Mouse (Mus musculus): Measurements from ENCODE around the gene Nell2. TPM values are rescaled to one million over a fixed set of nuclear protein-coding genes. Genes with fewer than 3 reads are reported as not detected.
A peak's percentile ranks its signal among the peaks of the same experiment; 100 is the strongest.

The Nell2 gene
- polyA plus RNA-seq, 1 experiment from 2014 or later, result 67.0 TPM

DNA sequence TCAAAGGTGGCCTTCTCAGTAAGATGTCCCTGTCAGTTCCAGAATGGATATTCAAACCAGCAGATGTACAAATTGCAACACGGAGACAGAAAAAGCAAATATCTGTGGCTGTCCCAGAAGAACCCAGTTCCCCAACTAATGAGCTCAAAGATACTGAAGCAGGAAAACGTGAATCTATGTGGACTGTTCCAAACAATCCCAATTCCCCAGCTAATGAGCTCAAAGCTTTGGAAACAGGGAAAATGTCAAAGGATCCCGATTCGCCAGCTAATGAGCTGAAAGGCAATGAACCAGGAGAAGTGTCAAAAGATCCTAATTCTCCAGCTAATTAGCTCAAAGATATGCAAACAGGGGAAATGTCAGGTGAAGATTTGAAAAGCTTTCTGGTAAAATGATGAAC, 109.7 kb downstream of the Nell2 start:
- Histone ChIP-seq H3K9me3 (ENCODE audit: control insufficient read depth, low read length) (no peaks in the 10 kb centered on the region), H3K27me3 (ENCODE audit: control insufficient read depth, insufficient read depth, low read length) (no peaks in the 10 kb centered on the region), H3K4me1 (replicated peaks; ENCODE audit: control insufficient read depth, insufficient read depth, low read length) (0 out of 2 replicates have a peak, but pooled peaks cover 4% of the 10 kb centered on the region), H3K9ac (ENCODE audit: low read length) (no peak overlapping the region), H3K27ac (ENCODE audit: low read depth, low read length) (no peak overlapping the region), H3K36me3 (ENCODE audit: control insufficient read depth, insufficient read depth, low read length) (no peaks in the 10 kb centered on the region), H3K4me3 (ENCODE audit: low read depth, low read length) (no peak overlapping the region), H3K4me2 (ENCODE audit: low read depth, low read length, severe bottlenecking) (no peak overlapping the region)
- DNase-seq (ENCODE audit: low spot score) (no peak), ATAC-seq (replicated peaks; ENCODE audit: low FRiP score) (peak; percentile 38; the same call in 1 of the 2 replicates)
- 39% methylated on average over 4 of the region's 4 CpGs for WGBS

DNA sequence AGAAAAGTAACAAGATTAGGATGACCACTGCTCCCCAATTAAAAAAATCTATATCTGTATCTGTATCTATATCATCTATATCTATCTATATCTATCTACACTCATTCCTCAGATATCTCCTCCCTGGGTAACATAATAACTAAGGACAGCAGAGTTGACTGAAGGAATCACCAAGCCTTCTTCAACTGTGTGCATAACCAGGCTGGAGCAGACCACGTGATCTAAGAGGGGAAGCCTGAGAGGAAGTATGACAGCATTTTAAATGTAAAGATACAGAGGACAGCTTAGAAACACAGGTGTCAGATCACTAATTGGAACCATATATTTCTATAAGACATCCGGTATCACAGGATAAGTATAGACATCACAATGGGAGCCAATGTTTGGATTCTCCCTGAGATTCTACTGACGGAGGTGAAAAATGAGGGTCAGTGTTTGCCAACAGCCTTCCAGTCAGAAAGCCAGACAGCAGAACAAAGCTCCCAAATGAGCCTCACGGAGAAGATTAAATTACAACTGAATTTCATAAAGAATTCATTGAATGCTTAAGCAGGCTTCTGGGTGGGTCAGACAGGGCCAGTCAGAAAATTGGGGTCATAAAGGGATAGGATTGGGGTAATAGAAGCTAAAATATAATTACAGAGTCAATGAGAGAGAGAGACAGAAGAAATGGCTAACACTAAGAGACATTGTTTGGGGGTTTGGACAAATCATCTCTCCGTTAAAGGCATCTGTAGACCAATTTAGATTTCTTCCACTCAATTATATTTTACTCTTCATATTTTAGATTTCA, 116.2 kb downstream of the Nell2 start:
- Histone ChIP-seq H3K4me3 (ENCODE audit: low read depth, low read length) (no peak overlapping the region), H3K4me2 (ENCODE audit: low read depth, low read length, severe bottlenecking) (no peak overlapping the region), H3K27ac (ENCODE audit: low read depth, low read length) (no peak overlapping the region), H3K4me1 (replicated peaks; ENCODE audit: control insufficient read depth, insufficient read depth, low read length) (no peaks in the 10 kb centered on the region), H3K27me3 (ENCODE audit: control insufficient read depth, insufficient read depth, low read length) (no peaks in the 10 kb centered on the region), H3K9ac (ENCODE audit: low read length) (no peak overlapping the region), H3K9me3 (ENCODE audit: control insufficient read depth, low read length) (no peaks in the 10 kb centered on the region), H3K36me3 (ENCODE audit: control insufficient read depth, insufficient read depth, low read length) (no peaks in the 10 kb centered on the region)
- ATAC-seq (replicated peaks; ENCODE audit: low FRiP score) (no peak), DNase-seq (ENCODE audit: low spot score) (no peak)
- 72% methylated on average over 5 of the region's 5 CpGs for WGBS

DNA sequence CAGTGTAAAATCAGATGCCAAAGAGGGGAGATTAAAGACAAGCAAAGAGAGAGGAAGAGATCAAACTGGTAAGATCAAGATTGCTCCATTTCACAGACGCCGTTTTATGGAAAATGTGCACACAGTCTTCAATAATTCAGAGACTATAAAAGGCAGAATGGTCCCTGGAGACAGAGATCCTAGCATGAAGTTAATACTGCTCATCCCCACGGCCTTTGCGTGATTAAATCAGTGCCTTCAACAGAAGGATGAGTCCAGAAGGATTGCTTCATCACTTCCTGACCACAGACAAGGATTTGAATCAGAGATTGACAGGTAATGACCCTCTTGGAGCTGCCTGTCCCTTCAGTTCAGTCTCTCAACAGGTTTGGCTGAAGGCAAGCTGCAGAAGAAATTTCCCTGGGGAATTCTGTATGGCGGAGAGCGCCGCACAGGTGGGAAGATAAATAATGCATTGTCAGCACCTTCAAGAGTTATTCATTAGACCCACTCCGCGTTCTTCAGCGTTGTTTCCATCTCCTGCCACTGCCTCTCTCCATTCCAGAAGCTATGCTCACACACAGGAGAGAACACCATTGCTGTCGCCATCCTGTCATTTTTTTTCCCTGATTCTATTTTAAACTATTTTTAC, 118.0 kb downstream of the Nell2 start:
- ATAC-seq (replicated peaks; ENCODE audit: low FRiP score) (no peak), DNase-seq (ENCODE audit: low spot score) (no peak)
- WGBS, result 90% methylated on average over 11 of the region's 11 CpGs
- H3K4me2 ChIP-seq (ENCODE audit: low read depth, low read length, severe bottlenecking), result no peak overlapping the region
- no peaks in the 10 kb centered on the region for H3K36me3 ChIP-seq (ENCODE audit: control insufficient read depth, insufficient read depth, low read length)
- no peaks in the 10 kb centered on the region for H3K27me3 ChIP-seq (ENCODE audit: control insufficient read depth, insufficient read depth, low read length)
- H3K27ac ChIP-seq (ENCODE audit: low read depth, low read length), result no peak overlapping the region
- no peak overlapping the region for H3K4me3 ChIP-seq (ENCODE audit: low read depth, low read length)
- no peak overlapping the region for H3K9ac ChIP-seq (ENCODE audit: low read length)
- H3K9me3 ChIP-seq (ENCODE audit: control insufficient read depth, low read length), result no peaks in the 10 kb centered on the region
- H3K4me1 ChIP-seq (replicated peaks; ENCODE audit: control insufficient read depth, insufficient read depth, low read length), result no peaks in the 10 kb centered on the region

DNA sequence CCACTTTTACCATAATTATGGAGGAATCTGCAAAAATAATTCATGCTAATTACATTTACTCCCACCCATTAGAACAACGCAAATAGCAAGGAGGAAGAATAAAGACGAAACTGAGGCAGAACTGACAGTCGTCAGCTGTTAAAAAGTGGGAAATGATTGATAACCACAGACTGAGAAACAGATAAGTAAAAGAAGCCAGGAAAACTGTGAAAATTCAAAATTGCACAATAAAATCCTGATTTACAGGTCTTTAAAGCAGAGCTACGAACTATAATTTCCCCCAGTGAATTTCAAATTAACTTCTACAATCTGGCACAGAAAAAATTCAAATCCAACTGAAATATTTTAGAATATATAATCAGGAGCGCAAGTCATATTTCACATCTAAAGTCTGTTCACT, 138.0 kb downstream of the Nell2 start:
- 87% methylated on average over 5 of the region's 5 CpGs for WGBS
- no peaks in the 10 kb centered on the region for H3K36me3 ChIP-seq (ENCODE audit: control insufficient read depth, insufficient read depth, low read length)
- no peak for ATAC-seq (replicated peaks; ENCODE audit: low FRiP score)

DNA sequence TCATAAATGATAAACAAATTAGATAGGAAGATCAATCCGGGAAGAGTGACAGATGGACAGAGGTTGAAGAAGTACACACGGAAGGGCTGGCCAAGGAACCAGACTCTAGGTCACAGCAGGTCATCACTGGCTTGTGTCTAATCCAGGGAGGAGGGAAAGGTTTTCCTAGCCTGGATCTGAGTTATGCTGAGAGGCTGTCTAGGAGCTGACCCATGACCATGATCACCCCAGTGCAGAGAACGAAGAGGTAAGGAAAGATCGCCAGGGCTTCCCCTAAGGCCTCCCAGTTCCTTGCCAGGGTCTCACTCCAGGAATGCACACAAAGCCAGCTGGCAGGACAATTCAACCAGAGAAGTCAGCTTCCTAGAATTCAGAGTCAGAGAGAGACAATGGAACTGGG, 139.4 kb downstream of the Nell2 start:
- DNase-seq (ENCODE audit: low spot score) (no peak), ATAC-seq (replicated peaks; ENCODE audit: low FRiP score) (no peak)
- H3K4me1 ChIP-seq (replicated peaks; ENCODE audit: control insufficient read depth, insufficient read depth, low read length), result no peaks in the 10 kb centered on the region
- no peaks in the 10 kb centered on the region for H3K9me3 ChIP-seq (ENCODE audit: control insufficient read depth, low read length)
- H3K4me3 ChIP-seq (ENCODE audit: low read depth, low read length), result no peak overlapping the region
- 88% methylated on average over 4 of the region's 4 CpGs for WGBS
- H3K27ac ChIP-seq (ENCODE audit: low read depth, low read length), result no peak overlapping the region
- no peak overlapping the region for H3K9ac ChIP-seq (ENCODE audit: low read length)
- H3K27me3 ChIP-seq (ENCODE audit: control insufficient read depth, insufficient read depth, low read length), result no peaks in the 10 kb centered on the region
- H3K36me3 ChIP-seq (ENCODE audit: control insufficient read depth, insufficient read depth, low read length), result peaks cover 4% of the 10 kb centered on the region; the same call in 1 of the 2 replicates
- H3K4me2 ChIP-seq (ENCODE audit: low read depth, low read length, severe bottlenecking), result no peak overlapping the region

More for the DNA sequence above, 138.0 kb downstream of the Nell2 start:
- no peak for DNase-seq (ENCODE audit: low spot score)
- no peak overlapping the region for H3K4me2 ChIP-seq (ENCODE audit: low read depth, low read length, severe bottlenecking)
- no peak overlapping the region for H3K9ac ChIP-seq (ENCODE audit: low read length)
- no peak overlapping the region for H3K27ac ChIP-seq (ENCODE audit: low read depth, low read length)
- no peaks in the 10 kb centered on the region for H3K9me3 ChIP-seq (ENCODE audit: control insufficient read depth, low read length)
- no peaks in the 10 kb centered on the region for H3K27me3 ChIP-seq (ENCODE audit: control insufficient read depth, insufficient read depth, low read length)
- H3K4me3 ChIP-seq (ENCODE audit: low read depth, low read length), result no peak overlapping the region
- no peaks in the 10 kb centered on the region for H3K4me1 ChIP-seq (replicated peaks; ENCODE audit: control insufficient read depth, insufficient read depth, low read length)

DNA sequence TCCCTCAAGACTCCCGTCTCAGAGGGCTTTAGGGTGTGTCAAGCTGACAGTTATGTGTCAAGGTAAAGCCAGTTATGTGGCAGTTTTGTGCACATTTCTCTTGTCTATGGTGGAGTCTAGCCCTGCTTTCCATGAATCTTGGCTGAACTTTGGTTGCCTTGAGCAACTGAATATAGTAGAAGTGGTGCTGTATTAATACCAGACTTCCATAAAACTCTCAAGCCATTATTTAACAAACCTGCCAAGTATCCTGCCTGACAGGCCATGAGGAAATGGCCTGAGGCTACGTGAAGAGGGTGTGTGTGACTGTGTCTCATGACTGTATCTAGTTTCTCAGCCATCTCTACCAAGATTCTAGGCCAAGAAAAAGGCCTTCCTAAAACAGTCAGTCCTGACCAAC, 147.5 kb downstream of the Nell2 start:
- WGBS, result 71% methylated on average over 2 of the region's 2 CpGs
- no peak for ATAC-seq (replicated peaks; ENCODE audit: low FRiP score)
- no peak overlapping the region for H3K4me3 ChIP-seq (ENCODE audit: low read depth, low read length)
- no peak overlapping the region for H3K27ac ChIP-seq (ENCODE audit: low read depth, low read length)
- H3K4me1 ChIP-seq (replicated peaks; ENCODE audit: control insufficient read depth, insufficient read depth, low read length), result no peaks in the 10 kb centered on the region
- no peak overlapping the region for H3K9ac ChIP-seq (ENCODE audit: low read length)
- no peak for DNase-seq (ENCODE audit: low spot score)
- H3K36me3 ChIP-seq (ENCODE audit: control insufficient read depth, insufficient read depth, low read length), result peaks cover 4% of the 10 kb centered on the region; the same call in 1 of the 2 replicates
- H3K27me3 ChIP-seq (ENCODE audit: control insufficient read depth, insufficient read depth, low read length), result no peaks in the 10 kb centered on the region
- no peaks in the 10 kb centered on the region for H3K9me3 ChIP-seq (ENCODE audit: control insufficient read depth, low read length)
- no peak overlapping the region for H3K4me2 ChIP-seq (ENCODE audit: low read depth, low read length, severe bottlenecking)

DNA sequence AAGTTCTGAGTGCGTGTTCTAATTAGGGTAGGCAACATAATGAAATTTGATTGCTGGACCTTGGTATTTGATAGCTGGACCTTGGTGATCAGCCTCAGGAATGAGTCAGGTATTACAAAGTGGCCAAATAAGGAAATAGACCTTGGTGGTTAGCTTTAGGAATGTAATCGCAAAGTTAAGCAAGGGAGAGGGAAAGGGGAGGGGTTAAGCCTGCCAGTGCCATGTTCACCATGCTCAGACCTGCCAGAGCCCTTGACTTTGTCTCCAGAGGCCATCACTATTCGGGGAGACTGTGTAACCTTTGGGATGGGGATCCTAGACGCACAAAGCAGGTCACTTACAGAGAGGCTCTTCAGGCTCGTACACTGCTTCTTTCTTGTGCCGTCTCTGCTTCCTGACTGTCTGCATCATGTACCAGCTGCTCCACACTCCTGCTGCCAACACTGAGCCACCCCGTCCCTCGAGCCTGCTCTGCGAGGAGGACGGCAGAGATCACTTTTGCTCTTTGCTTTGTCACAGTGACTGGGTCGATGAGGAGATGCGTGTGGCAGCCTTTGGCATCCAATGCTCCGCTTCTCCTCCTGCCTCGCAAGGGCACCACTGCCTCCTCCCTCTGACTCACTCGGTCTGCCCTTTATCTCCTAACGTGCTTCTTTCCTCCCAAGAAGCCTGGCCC, 157.5 kb downstream of the Nell2 start:
- H3K4me2 ChIP-seq (ENCODE audit: low read depth, low read length, severe bottlenecking), result no peak overlapping the region
- ATAC-seq (replicated peaks; ENCODE audit: low FRiP score) (no peak), DNase-seq (ENCODE audit: low spot score) (no peak)
- no peaks in the 10 kb centered on the region for H3K36me3 ChIP-seq (ENCODE audit: control insufficient read depth, insufficient read depth, low read length)
- WGBS, result 85% methylated on average over 16 of the region's 16 CpGs
- H3K27me3 ChIP-seq (ENCODE audit: control insufficient read depth, insufficient read depth, low read length), result no peaks in the 10 kb centered on the region
- H3K4me3 ChIP-seq (ENCODE audit: low read depth, low read length), result no peak overlapping the region
- no peaks in the 10 kb centered on the region for H3K4me1 ChIP-seq (replicated peaks; ENCODE audit: control insufficient read depth, insufficient read depth, low read length)
- H3K27ac ChIP-seq (ENCODE audit: low read depth, low read length), result no peak overlapping the region
- H3K9ac ChIP-seq (ENCODE audit: low read length), result no peak overlapping the region
- no peaks in the 10 kb centered on the region for H3K9me3 ChIP-seq (ENCODE audit: control insufficient read depth, low read length)

DNA sequence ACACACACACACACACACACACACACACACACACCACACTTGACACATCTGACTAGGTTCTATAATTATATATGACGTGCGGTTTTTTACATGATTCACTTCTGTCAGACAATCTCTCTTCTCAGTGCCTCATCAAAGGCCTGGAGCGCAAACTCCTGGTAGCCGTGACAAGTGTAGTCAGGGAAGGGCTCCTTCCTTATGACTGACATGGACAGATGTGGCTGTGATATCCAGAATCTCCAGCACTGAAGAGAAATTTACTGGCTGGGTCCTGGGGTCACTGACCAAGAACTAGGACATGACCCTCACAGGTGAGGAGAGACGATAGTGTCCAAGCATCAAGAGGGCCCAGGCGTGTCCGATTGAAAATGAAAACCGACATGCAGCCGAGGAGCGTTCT, 160.2 kb downstream of the Nell2 start:
- no peak overlapping the region for H3K9ac ChIP-seq (ENCODE audit: low read length)
- no peak overlapping the region for H3K27ac ChIP-seq (ENCODE audit: low read depth, low read length)
- no peaks in the 10 kb centered on the region for H3K36me3 ChIP-seq (ENCODE audit: control insufficient read depth, insufficient read depth, low read length)
- DNase-seq (ENCODE audit: low spot score), result no peak
- H3K9me3 ChIP-seq (ENCODE audit: control insufficient read depth, low read length), result no peaks in the 10 kb centered on the region
- no peak overlapping the region for H3K4me2 ChIP-seq (ENCODE audit: low read depth, low read length, severe bottlenecking)
- no peaks in the 10 kb centered on the region for H3K27me3 ChIP-seq (ENCODE audit: control insufficient read depth, insufficient read depth, low read length)
- ATAC-seq (replicated peaks; ENCODE audit: low FRiP score), result no peak
- H3K4me3 ChIP-seq (ENCODE audit: low read depth, low read length), result no peak overlapping the region
- no peaks in the 10 kb centered on the region for H3K4me1 ChIP-seq (replicated peaks; ENCODE audit: control insufficient read depth, insufficient read depth, low read length)
- WGBS, result 92% methylated on average over 10 of the region's 10 CpGs

Measured in forebrain, embryonic 11.5 days (tissue).